Mouse (Mus musculus): ENCODE results near the gene Kat5.

Kat5 gene

DNA sequence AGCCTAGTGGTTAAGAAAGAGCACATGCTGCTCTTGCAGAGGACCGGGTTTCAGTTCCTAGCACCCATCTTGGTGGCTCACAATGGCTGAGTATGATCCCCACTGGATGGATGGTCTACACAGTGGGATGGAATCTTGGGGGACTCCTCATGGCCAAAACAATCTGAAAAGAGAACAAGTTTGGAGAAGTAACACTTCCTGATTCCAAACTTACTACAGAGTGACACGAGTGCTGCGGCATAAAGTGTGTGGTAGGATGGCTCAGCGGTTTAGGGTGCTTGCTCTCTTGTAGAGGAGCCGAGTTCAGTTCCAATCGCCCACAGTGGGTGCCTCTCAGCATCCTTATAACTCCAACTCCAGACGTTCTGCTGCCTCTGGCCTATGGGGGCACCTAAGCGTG is 15.3 kb upstream of the Kat5 start:
- DNase-seq (ENCODE audit: low spot score), result no peak

DNA sequence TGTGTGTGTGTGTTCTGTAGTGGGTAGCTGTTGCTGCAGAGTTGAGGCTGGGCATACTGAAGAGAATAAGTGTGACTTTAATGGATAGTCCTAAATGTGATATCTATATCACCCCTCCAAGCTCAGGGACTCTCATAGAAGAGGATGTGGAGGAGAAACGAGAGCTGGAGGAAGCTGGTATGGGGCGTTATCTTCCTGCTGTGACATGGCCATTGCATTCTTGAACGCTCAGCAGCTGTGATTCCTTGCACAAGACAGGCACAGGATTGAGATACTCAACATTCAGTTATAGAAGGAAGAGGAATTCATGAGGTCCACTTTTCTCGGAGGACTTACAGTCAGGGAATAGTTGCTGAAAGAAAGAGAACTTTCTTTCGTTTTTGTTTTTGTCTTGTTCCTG is 11.8 kb upstream of the Kat5 start:
- no peak for DNase-seq (ENCODE audit: low spot score)

DNA sequence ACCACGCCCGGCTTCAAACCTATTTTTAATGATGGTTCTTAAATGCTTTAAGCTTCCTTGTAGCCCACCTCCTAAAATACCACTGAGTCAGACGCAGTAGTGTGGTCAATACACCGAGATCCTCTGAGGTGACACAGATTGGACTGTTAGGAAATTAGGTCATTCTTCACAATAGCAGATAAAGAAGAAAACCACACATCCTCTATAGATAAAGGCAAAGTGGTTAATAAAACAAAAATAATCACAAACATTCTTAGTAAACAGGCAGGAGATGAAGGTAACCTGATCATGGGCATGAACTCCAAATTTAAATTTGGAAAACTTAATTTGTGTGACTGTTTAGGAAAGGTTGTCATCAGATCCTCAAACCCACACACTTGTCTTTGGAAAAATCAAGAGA is 10.0 kb upstream of the Kat5 start:
- no peak for DNase-seq (ENCODE audit: low spot score)

DNA sequence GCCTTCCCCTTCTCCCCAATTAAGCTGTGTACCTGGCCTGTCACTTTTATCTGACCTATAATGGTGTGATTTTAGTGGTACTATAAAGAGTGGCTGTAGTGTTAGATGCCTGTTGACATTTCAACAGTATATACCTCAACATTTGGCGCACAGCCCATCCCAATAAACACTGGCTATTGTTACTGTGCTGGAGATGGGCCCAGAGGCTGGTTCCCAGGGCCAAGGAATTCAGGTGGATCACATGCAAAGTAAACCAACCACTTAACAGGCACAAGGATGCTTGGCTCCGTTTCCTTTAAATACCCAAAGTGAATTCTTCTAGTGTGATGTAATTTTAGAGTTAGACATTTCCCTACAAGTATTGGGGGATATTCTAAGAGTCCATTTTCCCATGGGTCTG is 4.9 kb upstream of the Kat5 start:
- no peak for DNase-seq (ENCODE audit: low spot score)

DNA sequence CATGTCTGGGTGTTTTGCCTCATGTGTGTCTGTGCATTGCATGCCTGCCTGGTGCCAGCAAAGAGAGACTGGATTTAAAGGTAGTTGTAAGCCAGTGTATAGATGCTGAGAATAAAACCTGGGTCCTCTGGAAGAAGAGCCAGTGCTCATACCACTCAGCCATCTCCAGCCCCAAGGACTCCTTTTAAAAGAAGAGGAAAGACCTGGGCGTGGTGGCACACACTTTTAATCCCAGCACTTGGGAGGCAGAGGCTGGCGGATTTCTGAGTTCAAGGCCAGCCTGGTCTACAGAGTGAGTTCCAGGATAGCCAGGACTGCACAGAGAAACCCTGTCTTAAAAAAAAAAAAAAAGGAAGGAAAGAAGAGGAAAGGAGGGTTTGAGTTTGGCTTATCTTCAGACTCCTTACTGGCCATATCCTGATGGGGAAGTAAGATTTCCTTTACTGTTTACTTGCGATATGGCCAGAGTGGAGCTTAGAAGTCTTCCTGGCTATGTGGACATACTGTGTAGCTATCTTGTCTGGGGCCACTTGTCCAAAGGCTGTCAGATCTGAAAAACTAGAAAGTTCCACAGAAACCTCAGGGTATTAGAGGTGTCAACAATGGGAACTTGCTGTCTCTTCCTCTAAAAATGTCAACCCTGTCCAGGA is 2.9 kb upstream of the Kat5 start:
- no peak for DNase-seq (ENCODE audit: low spot score)

DNA sequence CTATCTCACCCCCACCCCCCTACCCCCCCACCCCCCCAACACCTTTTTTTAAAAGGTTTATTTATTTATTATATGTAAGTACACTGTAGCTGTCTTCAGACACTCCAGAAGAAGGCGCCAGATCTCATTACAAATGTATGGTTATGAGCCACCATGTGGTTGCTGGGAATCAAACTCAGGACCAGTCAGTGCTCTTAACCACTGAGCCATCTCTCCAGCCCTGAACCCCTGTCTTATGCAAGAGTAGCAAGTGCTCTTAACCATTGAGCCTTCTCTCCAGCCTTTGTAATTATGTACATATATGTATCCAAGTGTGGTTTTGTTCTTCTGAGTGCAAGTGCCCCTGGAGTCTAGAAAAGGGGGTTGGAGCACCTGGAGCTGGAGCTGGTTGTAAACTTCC is 1.9 kb upstream of the Kat5 start:
- no peak for DNase-seq (ENCODE audit: low spot score)

DNA sequence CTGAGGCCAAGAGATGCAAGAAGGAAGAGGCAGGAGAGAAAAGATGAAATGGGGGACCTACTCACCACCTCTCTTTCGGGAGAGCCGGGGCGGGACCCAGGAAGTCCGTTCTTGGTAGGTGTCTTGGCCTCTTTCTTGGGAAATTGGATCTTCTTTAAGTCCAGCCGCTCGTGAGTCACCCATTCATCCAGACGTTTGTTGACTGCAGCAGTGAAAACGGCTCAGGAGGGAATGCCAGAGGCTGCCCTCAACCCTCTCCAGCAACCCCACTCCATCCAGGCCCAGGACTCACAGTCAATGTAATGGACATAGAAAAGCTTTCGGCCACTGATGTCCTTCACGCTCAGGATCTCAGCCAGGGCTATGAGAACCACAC is 878 bp downstream of the Kat5 start:
- no peak for DNase-seq (ENCODE audit: low spot score)

DNA sequence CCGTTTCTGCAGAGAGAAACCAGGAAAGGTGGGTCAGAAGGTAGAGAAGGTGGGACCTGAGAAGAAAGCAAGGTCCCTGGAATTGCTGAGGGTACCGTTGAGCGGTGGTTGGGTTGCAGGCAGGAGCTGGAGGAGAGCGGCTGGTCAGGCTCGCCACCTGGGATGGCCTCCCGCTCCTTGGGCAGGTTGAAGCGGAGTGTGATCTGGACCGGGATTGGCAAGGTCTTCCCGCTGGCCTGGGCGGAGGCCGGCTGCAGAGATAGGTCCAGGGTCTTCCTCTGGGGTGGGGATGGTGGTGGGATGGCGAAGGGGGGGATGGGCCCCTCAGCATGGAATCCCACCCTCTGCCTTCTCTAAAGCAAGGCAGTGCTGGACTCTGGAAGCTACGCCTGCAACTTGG is 1.3 kb downstream of the Kat5 start:
- no peak for DNase-seq (ENCODE audit: low spot score)

DNA sequence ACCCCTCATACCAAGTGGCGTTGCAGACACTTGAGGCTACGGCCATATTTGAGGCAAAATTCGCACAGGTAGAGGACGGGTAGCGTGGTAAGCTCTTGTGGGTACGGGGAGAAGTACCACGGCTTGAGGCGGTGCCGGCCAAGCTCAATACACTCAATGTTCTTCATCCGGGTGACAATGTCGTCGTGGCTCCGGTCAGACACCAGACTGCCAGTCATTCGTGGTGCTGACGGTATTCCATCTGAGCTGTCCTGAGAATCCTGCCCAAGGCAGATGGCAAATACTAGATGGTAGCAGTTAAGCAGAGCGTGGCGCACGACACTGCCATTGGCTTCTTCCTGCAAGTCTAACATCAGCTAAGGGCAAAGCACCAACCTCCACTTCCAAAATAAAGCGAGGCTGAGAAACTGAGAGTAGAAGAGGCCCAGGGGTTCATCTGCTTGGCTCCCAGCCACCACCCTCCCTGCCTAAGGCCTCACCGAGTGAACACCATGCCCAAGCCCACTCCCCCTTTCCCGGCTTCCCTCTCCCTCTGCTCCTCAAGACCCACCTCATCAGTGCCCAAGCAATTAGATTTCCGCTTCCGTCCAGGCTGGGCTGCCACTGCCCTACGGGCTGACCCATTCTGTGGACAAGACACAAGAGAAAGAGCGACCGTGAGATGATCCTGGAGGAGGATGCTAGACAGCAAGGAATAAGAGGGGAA is 2.2 kb downstream of the Kat5 start:
- no peak for DNase-seq (ENCODE audit: low spot score)

DNA sequence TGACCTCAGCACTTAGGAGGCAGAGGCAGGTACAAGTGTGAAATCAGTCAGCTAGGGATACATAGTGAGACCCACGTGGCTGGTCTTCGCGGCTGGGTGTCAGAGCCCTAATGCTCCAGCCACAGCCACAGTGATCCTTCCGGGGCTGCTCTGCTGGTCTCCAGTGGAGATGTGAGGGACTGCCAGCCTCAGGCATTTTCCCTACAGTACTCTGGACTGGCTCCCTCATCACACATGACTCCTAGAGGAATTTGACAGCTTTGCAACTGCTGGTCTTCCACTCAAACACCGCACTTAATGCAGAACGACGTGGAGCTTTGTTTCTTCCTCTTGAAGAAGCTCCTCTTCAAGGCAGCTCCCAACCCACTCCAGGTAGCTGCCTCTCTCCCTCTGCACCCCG is 3.8 kb downstream of the Kat5 start:
- DNase-seq (ENCODE audit: low spot score), result no peak

DNA sequence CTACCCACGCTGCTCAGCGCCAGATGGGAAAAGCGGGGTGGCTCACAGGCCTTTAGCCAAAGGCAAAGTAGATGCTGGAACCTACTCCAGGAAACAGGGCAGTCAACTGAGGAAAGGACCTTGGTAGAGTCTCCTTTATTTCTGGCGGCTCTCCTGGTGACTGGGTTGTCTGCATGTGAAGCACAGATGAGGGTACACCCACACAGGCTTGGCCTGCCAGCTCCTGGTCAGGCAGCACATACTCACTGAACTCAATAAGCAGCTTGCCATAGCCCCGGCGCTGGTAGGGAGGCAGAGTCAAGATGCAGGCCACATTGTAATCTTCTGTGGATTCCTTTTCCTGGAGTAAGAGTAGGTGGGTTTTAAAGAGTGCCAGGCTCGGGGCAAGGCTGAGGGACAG is 4.9 kb downstream of the Kat5 start:
- no peak for DNase-seq (ENCODE audit: low spot score)

DNA sequence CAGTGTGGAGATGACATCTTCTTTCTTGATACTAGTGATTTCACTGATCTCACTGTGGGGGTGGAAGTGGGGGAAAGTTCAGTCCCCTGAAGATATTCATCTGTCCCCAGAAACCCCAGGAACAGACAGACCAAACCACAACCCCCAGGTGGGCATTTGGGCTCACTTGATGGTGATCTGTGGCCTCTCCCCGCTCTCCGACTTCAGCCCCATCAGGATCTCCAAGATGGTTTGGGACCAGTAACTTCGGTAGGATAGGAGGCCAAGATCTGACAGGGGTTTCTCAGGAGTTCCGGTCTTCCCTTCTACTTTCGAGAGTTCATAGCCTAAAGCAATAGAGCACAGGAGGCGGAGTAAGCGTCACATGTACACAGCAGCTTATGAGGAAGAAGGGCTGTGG is 6.4 kb downstream of the Kat5 start:
- DNase-seq (ENCODE audit: low spot score), result no peak

DNA sequence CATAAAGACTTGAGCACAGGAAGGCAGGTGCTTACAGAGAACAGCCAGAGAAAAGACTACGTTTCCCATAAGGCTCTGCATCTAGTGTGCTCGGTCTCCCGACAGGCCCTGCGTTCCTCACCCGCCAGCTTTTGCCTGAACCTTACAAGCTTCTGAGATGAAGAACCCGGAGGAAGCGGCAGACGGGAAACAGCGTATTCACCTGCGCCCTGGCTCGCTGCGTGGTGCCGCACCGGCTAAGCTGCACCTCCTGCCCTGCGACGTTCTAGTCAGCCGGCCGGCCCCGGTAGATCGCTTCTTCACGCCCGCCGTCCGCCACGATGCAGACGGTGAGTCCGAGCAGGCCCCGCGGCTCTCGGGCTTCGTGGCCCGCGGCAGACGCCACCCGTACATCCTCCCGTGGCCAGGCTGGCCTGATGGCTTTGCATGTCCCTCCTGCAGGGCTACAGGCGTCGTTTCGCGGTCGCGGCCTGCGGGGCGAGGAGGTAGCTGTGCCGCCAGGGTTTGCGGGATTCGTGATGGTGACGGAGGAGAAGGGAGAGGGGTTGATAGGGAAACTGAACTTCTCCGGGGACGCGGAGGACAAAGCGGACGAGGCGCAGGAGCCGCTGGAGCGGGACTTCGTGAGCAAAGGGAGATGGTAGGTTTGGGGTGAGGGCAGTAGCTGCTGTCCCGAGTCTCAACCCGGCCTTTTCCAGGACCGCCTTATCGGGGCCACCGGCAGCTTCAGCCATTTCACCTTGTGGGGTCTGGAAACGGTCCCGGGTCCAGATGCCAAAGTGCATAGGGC is 8.1 kb downstream of the Kat5 start, which contains the start of gene Rnaseh2c:
Rnaseh2c (plus strand) TSS at position 122 of the 790 bp plus-strand sequence.
- DNase-seq (ENCODE audit: low spot score), result peak; percentile 74

DNA sequence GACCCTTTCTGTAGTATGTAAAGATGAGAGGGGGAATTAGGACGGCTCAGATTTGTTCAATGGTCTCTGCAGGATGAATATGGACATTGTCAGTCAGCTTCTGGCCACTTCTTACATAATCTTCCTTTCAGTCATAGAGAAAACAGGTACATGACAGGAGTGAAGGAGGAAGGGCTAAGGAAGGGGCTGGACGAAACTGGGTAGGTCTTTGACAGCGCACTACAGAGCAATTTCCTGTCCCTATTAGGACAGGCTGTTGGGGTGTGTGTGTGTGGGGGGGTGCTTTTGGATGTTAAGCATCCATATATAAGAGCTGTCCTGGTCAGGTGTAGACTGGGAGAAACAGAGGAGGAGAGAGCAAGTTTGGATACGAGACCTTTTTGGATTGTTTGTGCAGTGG is 10.8 kb downstream of the Kat5 start:
- DNase-seq (ENCODE audit: low spot score), result no peak

DNA sequence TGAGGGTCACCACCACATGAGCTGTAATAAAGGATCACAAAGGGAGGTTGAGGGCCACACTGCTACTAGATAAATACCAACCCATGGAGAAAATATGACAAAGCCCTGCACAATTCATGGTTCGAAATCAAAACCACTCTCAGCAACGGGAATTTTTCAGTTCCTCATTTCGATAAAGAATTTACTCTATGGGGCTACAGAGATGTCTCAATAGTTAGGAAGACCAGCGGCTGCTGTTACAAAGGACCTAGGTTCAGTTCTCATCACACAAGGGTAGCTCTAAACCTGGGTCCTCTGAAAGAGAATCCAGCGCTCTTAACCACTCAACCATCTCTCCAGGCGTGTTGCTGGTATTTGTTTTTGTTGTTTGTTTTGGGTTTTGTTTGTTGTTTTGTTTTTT is 18.1 kb downstream of the Kat5 start:
- DNase-seq (ENCODE audit: low spot score), result no peak

DNA sequence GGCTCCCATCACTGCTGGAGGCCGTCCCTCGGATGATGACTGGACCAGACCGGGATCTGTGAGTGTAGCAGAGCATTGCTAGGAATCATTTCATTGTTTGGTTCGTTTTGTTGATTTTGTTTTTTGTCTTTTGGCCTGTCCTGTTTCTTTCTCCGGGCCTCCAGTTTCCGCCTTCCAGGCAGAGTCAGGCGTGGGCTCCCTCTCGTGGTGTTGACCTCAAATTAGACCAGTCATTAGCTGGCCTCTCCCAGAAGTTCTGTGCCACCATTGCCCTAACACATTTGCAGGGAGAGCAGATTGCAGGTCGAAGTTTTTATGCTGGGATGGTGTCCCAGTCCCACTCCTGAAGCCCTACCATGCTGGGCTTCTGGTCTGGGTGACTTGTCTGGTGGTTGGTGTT is 20.9 kb downstream of the Kat5 start:
- peak; percentile 39 for DNase-seq (ENCODE audit: low spot score)

DNA sequence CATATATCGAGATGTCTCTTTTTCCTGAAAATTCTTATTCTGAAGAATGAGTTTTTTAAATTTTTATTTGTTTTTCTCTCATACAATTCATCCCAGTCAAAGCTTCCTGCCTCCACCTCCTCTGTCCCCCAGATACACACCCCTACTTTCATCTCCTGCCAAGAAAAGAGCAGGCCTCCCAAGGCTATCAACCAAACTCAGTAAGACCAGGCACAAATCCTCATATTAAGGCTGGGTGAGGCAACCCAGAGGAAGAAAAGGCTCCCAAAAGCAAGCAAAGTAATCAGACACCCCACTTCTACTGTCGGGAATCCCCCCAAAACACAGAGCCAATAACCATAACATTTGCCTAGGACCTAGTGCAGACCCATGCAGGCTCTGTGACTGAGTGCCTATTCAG is 28.0 kb downstream of the Kat5 start:
- no peak for DNase-seq (ENCODE audit: low spot score)

DNA sequence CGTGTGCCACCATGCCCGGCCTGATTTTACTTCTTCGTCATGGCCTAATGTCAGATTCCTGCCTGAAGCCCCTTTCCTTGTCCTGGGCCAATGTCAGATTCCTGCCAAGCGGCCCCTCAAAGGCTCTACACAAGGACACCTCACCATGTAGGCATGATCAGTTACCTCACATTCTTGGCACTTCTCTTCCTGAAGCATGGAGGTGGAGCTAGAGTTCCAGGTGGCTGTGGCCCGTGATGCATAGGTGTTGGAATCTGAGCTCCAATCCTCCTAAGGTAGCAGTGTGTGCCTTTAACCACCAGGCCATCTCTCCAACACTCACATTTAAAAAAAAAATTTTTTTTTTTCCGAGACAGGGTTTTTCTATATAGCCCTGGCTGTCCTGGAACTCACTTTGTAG is 29.3 kb downstream of the Kat5 start:
- DNase-seq (ENCODE audit: low spot score), result no peak

DNA sequence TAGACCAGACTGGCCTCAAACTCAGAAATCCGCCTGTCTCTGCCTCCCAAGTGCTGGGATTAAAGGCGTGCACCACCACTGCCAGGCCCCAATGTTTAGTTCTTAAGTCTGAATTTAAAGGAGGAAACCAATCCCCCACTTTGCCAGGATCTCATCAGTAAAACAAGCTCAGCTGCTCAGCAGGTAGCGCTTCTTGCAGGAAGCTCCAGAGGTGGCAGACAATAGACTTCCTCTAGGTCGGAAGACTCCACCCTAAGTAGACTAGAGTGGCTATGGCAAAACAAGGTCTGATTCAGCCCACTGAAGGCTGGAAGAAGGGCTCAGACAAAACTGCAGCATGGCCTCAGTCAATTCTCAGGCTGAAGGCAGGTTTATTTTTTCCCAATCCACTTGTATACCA is 30.1 kb downstream of the Kat5 start:
- no peak for DNase-seq (ENCODE audit: low spot score)

DNA sequence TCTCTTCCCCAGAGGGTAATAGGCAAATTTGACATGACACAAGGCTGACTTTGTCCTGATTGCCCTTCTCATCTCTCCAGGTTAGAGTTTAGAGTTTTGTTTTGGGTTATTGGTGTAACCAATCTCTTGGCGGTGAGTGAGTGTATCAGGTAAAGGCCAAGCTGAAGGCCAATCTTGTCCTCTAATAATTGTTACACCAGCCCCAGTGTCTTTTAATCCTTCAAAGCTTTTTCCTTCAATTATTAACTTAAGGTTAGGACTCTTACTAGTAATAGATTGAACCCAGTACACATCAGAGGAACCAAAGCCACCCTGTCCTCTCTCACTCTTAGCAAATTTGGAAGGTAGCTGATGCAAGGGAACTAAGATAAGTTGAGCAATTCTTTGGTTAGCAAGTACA is 34.7 kb downstream of the Kat5 start:
- no peak for DNase-seq (ENCODE audit: low spot score)

DNA sequence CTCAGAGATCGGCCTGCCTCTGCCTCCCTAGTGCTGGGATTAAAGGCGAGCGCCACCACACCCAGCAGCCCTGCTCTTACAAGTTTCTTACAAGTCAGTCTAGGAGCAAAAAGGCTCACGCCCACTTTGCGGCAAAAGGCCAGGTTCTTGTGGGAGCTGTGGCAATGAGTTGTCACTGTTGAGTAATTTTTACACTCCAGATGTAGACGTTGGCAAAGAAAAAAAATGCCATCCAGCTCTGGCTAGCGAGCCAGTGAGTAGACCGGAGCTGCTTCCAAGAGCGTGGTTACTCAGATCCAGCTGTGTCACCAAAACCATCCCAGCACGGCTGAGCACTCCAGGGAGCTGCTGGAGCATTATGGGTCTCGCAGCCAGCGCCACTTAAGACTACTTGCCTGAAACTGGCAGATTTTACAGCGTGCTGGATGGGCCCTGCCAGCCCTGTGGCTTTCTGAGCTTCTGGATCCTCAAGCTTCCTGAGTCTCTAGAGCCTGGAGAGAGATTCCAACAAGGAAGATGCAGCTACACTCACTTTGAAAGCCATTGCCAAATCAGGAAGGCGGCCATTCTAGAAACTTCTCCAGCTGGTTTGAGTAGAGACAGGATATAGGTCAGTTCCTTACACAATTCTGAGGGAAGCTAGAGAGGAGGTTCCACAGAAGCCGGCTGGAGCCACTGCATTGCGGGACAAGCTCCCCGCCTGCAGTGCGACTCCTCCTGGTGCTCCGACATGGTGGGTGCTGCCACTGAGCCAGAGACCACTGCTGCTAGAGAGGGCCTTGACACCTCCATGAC is 37.5 kb downstream of the Kat5 start:
- DNase-seq (ENCODE audit: low spot score), result no peak

DNA sequence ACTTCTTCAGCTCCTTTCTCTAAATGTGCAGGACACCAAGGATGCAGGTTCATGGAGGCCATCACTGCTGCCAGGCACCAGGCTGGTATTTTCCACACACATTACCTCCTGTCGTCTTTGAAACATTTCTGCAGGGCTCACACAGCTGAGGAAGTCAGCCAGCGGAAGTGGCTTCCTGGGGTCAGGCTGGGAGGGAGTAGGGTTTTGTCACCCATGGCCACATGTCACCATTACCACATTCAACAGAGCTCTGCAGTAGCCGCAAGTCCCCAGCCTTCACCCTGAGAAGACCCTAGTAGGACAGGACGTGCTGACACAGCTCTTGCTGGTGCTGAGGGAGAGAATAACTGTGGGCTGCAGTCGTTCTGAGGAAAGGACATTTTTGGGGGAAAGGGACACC is 38.2 kb downstream of the Kat5 start:
- no peak for DNase-seq (ENCODE audit: low spot score)

Data from testis, postnatal 10 days (tissue).